Mouse (Mus musculus): ENCODE results near the gene Bcor.

DNA sequence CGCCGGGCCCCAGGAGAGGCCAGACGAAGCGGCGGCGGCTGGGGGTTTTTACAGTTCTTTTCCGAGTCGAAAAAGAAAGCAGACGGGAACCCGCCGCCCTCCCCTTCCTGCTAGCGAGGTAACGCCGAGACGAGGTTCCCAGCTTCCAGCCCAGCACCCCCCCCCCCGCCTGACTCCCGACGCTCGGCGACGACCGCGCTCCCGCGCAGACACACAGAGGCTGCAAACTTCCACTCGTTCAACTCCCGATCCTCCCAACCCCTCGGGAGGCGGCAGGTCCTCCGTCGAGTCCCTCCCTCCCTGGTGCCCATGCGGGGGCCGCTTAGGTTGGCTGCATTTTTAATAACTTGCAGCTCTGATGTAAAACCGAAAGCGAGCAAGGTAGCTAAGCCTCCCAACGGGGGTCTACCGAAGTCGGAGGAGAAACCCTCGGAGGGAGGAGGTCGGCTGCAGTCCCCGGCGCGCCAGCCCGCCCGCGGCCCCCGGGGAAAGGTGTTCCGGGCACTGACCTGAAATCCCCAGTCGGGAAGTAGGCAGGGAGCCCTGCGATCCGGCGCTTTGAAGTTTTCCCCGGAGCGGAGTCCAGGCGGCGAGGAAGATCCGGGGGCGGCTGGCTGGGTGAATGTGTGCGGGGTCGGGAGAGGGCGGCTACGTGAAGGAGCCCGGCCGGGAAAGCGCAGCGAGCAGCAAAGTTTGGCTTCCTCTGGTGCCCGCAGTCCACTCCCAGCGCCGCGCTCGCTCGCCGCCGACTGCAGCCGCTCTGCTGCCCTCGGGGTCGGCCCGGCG is 80.7 kb downstream of the Bcor start:
- no peak for TF ChIP-seq CTCF (IDR thresholded peaks at IDR 0.05; ENCODE audit: control insufficient read depth, insufficient read depth, low read length)
- no peak for TF ChIP-seq POLR2A (IDR thresholded peaks at IDR 0.05; ENCODE audit: borderline replicate concordance, control insufficient read depth, low read depth, low read length)

Measured in bone marrow, adult 2 months (tissue).